Mouse (Mus musculus) layer of hippocampus, adult 9-11 months (tissue): Measurements from ENCODE around the gene Slc13a2.
A peak's percentile ranks its signal among the peaks of the same experiment; 100 is the strongest.

Experiments used
- DNase-seq: peaks from one replicate; pipeline ENCODE4 v3.0.0; 2022

The Slc13a2 gene

DNA sequence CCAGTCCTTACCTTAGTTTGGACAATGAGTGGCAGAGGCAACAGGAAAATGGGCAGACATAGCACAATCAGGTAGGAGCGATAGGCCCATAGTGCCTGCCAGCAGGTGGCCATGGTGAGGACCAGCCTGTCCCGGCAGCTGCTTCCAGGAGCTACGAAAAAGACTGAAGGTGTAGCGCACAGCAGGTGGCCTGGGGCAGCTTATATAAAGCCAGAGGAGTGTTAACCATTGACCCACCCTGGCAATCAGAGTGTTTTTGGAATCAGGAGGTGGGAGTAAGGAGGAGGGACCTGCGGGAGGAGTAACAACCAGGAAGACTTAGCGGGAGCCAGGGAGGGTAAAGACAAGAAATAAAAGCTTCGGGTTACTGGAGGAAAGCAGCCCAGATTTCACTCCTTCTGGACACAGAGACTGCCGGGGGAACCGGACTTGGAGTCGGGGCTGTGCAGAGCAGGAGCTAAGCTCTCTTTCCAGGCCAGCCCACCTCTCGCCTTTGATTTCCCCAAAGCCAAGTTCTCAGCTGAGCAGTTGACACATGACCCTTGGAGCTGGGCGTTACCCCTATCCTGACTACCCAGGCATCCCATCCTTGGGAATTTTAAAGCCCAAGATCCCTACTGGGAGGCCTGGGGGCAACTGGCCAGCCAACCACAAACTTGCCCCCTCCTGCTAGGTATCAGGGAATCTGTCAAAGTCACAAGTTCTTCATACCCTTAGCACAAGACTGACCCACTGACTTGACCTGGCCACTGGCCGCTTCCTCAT lies at the start of gene Slc13a2:
TSS of gene Slc13a2 (minus strand) at position 163 of the 765 bp plus-strand sequence.
- no peak for DNase-seq

DNA sequence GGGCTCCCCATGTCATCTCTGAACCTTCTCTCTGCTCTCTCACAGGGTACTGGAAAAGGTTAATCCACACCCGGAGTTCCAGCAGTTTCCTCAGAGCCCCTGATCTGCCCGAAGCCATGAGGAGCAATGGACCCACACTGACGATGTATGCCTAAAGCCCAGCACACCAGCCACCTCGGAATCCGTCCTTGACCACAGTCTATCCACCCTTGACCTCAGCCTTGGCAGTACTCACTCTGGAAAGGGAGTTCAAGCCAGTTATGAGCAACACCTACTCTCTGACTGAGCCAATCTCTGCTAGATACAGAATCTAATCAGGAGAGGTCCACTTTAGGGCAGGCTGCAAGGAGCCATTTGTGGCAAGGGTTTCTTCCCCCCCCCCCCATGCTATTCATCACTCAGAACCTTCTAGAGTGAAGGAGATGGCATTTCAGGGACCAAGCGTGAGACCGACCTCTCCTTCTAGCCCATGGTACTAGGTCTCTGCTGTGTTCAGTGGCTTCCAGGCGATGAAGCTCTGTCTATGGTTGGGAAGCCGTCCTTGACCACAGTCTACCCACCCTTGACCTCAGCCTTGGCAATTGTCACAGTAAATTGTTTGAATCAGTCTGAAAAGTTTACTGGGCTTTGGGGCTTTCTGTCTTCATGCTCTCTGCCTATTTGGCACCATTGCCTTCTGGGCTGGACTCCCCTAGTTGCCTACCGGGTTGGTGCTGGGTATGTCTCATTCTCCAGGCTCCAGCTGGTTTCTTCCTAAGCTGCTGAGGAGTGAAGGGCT lies 49.5 kb upstream of the Slc13a2 start:
- DNase-seq = no peak

GRCm38 (mm10) chr11:78467932-78468331 lies 45.9 kb upstream of the Slc13a2 start:
- no peak for DNase-seq

- DNase-seq = no peak
These were observed 45.5 kb upstream of the Slc13a2 start for GRCm38 (mm10) chr11:78467515-78467914.

DNA sequence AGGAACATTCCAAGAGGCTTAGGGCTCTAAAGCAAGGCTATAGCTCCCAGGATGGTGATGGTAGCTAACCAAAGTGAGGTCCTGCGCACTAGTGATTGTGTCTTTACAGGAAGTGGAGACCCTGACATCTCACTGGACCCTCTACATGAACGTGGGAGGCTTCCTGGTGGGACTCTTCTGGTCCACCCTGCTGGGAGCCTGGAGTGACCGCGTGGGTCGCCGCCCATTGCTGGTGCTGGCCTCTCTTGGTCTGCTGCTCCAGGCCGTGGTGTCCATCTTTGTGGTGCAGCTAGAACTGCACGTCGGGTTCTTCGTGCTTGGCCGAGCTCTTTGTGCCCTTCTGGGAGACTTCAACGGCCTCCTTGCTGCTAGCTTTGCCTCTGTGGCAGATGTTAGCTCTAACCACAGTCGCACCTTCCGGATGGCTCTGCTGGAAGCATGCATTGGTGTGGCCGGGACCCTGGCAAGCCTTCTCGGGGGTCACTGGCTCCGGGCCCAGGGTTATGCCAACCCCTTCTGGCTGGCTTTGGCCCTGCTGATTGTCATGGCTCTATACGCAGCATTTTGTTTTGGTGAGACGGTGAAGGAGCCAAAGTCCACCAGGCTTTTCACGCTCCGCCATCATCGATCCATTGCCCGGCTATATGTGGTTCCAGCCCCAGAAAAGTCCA lies 44.4 kb upstream of the Slc13a2 start:
- no peak for DNase-seq

- DNase-seq = peak; percentile 85
These were observed 43.7 kb upstream of the Slc13a2 start, which contains the start of gene Slc46a1 for GRCm38 (mm10) chr11:78465568-78466180. Gene Slc46a1, plus strand, starts transcription at chr11:78465697.

- DNase-seq = no peak
These were observed 43.1 kb upstream of the Slc13a2 start for GRCm38 (mm10) chr11:78465116-78465515.

DNA sequence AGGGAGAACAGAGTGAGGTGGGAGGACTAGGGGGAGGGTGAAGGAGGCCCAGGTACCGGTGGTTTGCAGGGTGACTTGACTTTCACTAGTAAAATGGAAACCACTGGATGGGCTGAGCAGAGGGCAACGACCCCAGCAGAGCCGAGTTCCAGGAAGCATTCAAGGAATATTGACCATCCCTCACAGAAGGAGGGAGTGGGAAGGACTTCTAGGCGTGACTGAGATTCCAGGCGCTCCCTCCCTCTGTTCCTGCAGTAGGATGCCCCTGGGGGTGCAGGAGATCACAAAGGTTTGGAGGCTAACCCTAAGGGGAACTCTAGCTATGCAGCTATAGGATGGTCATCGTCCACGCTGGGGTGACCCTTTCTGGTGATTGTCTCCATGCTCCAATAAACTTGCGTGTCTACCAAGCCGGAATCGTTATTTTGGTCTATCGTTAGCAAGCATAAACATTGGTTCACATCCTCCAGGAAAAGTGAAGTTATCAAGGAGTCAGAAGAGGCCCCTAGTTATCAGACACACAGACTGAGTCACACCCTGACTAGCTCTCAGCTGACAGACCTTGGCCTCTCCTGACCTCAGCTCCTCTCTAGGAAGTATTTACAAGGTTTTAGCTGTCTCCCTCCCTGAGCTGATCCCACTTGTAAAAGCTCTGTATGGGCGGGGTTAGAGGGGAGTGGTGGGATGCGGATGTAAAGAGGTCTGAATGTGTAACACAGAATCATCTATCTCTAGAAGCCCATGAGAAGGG lies 41.4 kb upstream of the Slc13a2 start:
- no peak for DNase-seq

DNA sequence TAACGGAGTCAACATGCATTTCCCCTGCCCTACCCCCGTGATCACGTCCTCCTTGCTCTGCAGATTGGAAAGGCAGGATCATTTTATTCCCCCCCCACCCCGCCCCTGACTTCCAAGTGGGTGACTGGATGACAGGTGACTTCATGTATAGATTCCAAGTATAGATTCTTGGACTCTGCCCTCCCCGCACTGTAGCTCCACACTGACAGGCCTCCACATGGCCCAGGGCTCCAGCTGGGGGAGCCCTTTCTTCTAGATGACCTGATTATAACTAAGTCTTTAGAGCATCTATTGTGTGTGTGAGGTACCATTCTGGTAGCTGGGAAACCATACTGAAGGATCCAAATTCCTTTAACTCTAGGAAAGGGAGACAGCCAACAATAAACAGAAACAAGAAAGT lies 40.7 kb upstream of the Slc13a2 start:
- DNase-seq = no peak

GRCm38 (mm10) chr11:78461894-78462293 lies 39.9 kb upstream of the Slc13a2 start:
- DNase-seq = no peak

DNA sequence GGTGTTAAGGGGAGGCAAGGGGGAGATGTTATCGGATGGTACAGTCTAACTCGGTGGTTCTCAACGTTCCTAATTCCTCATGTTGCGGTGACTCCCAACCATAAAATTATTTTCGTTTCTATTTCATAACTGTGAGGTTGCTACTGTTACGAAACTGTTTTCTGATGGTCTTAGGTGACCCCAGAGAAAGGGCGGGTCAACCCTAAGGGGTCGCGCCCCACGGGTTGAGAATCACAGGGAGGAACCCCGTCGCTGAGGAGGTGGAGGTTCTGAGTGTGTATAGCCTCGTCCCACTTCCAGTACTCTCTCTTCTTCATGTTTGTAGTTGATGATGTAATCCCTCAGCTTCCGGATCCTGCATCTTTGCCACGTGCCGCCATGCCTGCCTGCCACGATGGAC lies 36.7 kb upstream of the Slc13a2 start:
- no peak for DNase-seq

GRCm38 (mm10) chr11:78455308-78455707 lies 33.3 kb upstream of the Slc13a2 start:
- no peak for DNase-seq

GRCm38 (mm10) chr11:78454276-78454675 lies 32.3 kb upstream of the Slc13a2 start:
- no peak for DNase-seq

DNA sequence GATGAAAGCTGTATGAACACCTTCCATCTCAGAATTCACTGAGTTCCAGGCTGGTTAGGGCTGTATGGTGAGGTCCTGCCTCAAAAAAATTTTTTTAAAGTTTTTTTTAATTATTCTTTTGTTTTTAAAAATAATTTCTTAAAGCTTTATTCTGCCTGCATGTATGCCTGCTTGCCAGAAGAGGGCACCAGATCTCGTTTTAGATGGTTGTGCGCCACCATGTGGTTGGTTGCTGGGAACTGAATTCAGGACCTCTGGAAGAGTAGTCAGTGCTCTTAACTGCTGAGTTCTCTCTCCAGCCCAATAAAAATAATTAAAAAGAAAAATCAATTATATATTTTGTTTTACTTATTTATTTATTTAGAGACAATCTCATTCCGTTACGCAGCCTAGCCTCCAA lies 31.7 kb upstream of the Slc13a2 start:
- peak; percentile 34 for DNase-seq

DNA sequence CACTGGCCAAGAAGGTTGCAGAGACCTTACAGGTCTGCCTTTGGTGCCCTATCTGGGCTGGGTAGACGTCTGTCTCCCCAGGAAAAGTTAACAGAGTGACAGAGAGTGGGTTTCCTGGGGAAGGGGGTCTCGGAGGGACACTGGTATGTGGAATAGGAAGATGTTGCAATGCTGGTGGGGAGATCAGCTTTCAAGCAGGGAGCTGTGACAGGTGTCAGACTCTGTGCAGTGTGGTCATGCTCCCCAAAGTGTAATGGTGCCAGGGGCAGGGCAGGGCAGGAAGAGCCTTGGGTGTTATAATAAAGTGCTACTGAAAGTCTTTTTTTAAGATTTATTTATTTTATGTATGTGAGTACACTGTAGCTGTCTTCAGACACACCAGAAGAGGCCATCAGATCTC lies 28.3 kb upstream of the Slc13a2 start:
- no peak for DNase-seq

DNA sequence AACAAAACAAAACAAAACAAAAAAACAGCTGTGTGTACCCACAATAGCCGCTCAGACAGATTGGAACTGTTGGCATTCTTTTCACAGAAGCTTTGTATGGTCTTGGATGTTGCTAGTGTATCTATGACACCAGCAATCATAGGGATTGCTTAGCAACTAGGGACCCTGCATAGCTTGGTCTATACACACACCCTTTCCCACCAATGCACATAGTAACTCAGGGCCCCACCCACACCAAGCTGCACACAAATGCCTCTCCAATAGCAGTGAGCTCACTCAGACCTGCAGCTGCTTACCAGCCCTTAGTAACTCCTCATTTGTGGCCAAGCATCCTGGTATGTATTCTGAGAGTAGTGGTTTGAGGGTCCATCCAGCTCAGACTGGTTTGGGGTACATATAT lies 26.2 kb upstream of the Slc13a2 start:
- no peak for DNase-seq

GRCm38 (mm10) chr11:78447168-78447567 lies 25.2 kb upstream of the Slc13a2 start:
- no peak for DNase-seq

GRCm38 (mm10) chr11:78443115-78443514 lies 21.1 kb upstream of the Slc13a2 start:
- no peak for DNase-seq

- no peak for DNase-seq
These were observed 16.4 kb upstream of the Slc13a2 start for GRCm38 (mm10) chr11:78438399-78438930.

- DNase-seq = no peak
These were observed 15.2 kb upstream of the Slc13a2 start for GRCm38 (mm10) chr11:78437182-78437581.

- no peak for DNase-seq
These were observed 13.8 kb upstream of the Slc13a2 start for GRCm38 (mm10) chr11:78435776-78436349.

GRCm38 (mm10) chr11:78434052-78434451 lies 12.0 kb upstream of the Slc13a2 start:
- DNase-seq = no peak
